Mouse (Mus musculus): ENCODE measurements around the gene Prrt4.
"Not testable (repeated sequence)": the region's sequence is repeated elsewhere in the genome, so short reads cannot be mapped to it uniquely, and the experiment has no call there.

Prrt4 gene

GRCm38 (mm10) chr6:29178888-29179658 is at the start of gene Prrt4:
Gene Prrt4, minus strand, starts transcription at chr6:29179584.
- peak; percentile 17 for DNase-seq

- not testable (repeated sequence) for DNase-seq
Measured at GRCm38 (mm10) chr6:29217717-29218116, 38.3 kb upstream of the Prrt4 start.

DNA sequence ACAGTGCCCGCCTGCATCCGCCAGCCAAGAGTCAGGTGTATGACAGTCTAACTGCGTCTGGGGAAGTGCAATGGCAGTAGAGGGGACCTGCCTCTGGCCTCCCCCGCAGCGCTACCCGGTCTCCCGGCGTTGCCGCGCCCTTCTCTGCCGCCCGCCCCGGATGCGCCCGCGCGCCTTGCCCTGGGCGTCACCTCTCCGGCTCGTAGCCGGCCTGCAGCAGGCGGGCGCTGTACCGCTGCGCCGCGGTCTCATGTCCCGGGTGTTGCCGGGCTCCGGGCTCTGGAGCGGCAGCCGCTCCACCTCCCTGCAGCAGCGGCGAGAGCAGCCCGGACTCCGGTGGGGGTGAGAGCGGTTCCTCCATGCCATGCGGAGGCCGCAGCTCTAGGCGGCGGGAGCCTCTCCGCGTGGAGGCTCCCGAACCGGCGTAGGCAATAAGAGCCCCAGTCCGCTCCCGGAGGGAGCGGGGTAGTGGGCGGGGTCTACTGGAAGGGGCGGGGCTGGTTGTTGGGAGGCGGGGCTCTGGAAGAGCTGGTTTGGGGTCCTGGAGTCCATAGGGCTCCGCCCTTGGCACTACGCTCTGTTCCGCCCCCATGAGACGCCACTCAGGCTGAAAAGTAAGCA is 36.6 kb upstream of the Prrt4 start, which contains the start of gene Impdh1:
Impdh1 (minus strand) TSS at position 484 of the 621 bp plus-strand sequence.
- peak; percentile 92 for DNase-seq

- no peak for DNase-seq
Measured at GRCm38 (mm10) chr6:29215181-29215580, 35.8 kb upstream of the Prrt4 start.

DNA sequence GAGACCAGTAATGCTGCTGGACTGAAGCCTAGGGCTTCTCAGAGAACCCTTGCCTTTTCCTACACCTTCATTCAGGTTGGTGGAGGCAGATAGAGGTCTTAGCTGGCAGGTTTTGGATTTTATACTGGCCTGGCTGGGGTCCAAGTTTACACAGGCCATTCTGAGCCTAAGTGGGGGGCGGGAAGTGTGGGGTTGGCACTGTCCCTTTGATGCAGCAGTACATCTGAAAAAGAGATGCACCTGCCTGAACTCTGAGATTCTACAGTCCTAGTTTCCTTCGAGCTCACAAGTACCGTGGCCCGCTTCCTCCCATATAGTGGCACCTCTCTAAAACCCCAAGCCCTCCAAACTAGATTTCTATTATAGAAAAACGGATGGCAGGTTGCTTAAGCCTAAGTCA is 35.4 kb upstream of the Prrt4 start:
- peak; percentile 74 for DNase-seq

- DNase-seq: peak; percentile 39
Measured at GRCm38 (mm10) chr6:29214245-29214644, 34.9 kb upstream of the Prrt4 start.

GRCm38 (mm10) chr6:29213436-29213835 is 34.1 kb upstream of the Prrt4 start:
- DNase-seq: no peak

- DNase-seq: peak; percentile 90
Measured at GRCm38 (mm10) chr6:29211806-29212492, 32.6 kb upstream of the Prrt4 start.

DNA sequence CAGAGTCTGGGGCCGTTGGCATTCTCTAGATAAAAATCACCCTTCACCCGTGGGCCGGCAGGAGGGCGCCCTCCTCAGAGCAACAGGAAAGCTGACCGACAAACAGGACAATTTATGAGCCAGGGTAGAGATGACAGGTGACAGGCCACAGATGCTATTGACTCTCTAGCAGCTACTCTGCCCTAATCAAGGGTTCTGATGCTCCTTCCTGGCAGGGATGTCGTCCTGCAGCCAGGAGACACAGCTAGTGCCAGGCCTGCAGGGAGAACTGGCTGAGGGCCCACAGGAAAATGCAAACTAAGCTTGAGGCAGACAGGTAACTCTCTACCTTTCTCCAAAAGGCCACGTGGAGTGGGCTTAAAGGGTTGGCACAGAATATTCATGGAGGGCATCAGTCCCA is 31.8 kb upstream of the Prrt4 start:
- DNase-seq: no peak

GRCm38 (mm10) chr6:29210231-29210936 is 31.0 kb upstream of the Prrt4 start:
- no peak for DNase-seq

GRCm38 (mm10) chr6:29208178-29208577 is 28.8 kb upstream of the Prrt4 start:
- DNase-seq: no peak

GRCm38 (mm10) chr6:29207017-29207416 is 27.6 kb upstream of the Prrt4 start:
- no peak for DNase-seq

- no peak for DNase-seq
Measured at GRCm38 (mm10) chr6:29206006-29206405, 26.6 kb upstream of the Prrt4 start.

- DNase-seq: peak; percentile 59
Measured at GRCm38 (mm10) chr6:29204932-29205614, 25.7 kb upstream of the Prrt4 start.

- no peak for DNase-seq
Measured at GRCm38 (mm10) chr6:29203861-29204585, 24.6 kb upstream of the Prrt4 start.

DNA sequence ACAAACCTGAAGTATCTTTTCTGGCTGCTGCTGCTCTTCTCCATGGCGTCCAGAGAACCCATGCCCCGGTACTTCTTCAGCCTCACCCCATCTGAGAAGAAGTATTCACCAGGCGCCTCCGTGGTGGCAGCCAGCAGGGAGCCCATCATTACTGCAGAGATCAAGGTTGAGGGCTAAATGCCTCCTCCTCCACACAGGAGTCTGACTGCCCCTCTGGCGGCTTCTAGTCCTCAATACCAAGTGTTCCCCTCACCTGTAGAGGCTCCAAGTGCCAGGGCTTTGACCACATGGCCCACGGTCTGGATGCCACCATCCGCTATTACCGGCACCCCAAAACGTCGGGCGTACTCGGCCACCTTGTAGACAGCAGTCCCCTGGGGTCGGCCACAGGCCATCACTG is 23.7 kb upstream of the Prrt4 start:
- no peak for DNase-seq

- DNase-seq: no peak
Measured at GRCm38 (mm10) chr6:29201988-29202387, 22.6 kb upstream of the Prrt4 start.

GRCm38 (mm10) chr6:29201341-29201740 is 22.0 kb upstream of the Prrt4 start:
- no peak for DNase-seq

GRCm38 (mm10) chr6:29200496-29200895 is 21.1 kb upstream of the Prrt4 start:
- no peak for DNase-seq

- DNase-seq: no peak
Measured at GRCm38 (mm10) chr6:29199223-29199855, 20.0 kb upstream of the Prrt4 start.
